Mouse (Mus musculus) hindbrain, embryonic 13.5 days (tissue): ENCODE measurements around the gene Nckap1l. TPM values are rescaled to one million over a fixed set of nuclear protein-coding genes. Genes with fewer than 3 reads are reported as not detected.

Source experiments
- ATAC-seq: fragments of 200-750 bp; cut with Nextera tagmentation; 2 replicates; pipeline ENCODE4 v1.8.0; 2017; ENCODE audit warnings: moderate TSS enrichment; ENCODE audit not compliant: low FRiP score
- H3K27ac ChIP-seq: fragments of 300-500 bp; sonication (generic); 2 replicates; pipeline ENCODE4 v1.5.1; 2015; ENCODE audit warnings: inconsistent platforms, mild to moderate bottlenecking, moderate library complexity
- H3K27me3 ChIP-seq: fragments of 300-500 bp; sonication (generic); 2 replicates; pipeline ENCODE4 v1.6.1; 2015; ENCODE audit warnings: mild to moderate bottlenecking, inconsistent platforms
- H3K36me3 ChIP-seq: fragments of 300-500 bp; sonication (generic); 2 replicates; pipeline ENCODE4 v1.6.1; 2015; ENCODE audit warnings: mild to moderate bottlenecking, inconsistent platforms
- H3K4me1 ChIP-seq: fragments of 300-500 bp; sonication (generic); replicated peaks from 2 replicates; pipeline ENCODE4 v1.6.1; 2015; ENCODE audit warnings: inconsistent platforms
- H3K4me2 ChIP-seq: fragments of 300-500 bp; sonication (generic); 2 replicates; pipeline ENCODE4 v1.6.1; 2015; ENCODE audit warnings: inconsistent platforms, mild to moderate bottlenecking, moderate library complexity
- H3K4me3 ChIP-seq: fragments of 300-500 bp; sonication (generic); 2 replicates; pipeline ENCODE4 v1.5.1; 2015; ENCODE audit warnings: mild to moderate bottlenecking, inconsistent platforms
- H3K9ac ChIP-seq: fragments of 300-500 bp; sonication (generic); 2 replicates; pipeline ENCODE4 v1.6.1; 2015; ENCODE audit warnings: mild to moderate bottlenecking, inconsistent platforms
- H3K9me3 ChIP-seq: fragments of 300-500 bp; sonication (generic); 2 replicates; pipeline ENCODE4 v1.6.1; 2016; ENCODE audit warnings: inconsistent platforms
- WGBS: fragments of 180-500 bp; shearing (Covaris S2); methylation state at CpG from one replicate; pipeline ENCODE4 v1.1.7; 2015; 5-methylcytosine and 5-hydroxymethylcytosine counted together
- polyA plus RNA-seq: library from polyadenylated mRNA; unstranded; fragments of >200 nt; fragmentation: Nextera tagmentation; extraction: Ambion mirVana; gene quantifications from 2 replicates; pipeline ENCODE4 v1.2.1, GENCODE M21; 2015

Gene Nckap1l
- polyA plus RNA-seq, 1 experiment from 2014 or later = 2.3 TPM

- Histone ChIP-seq H3K27me3 (0 out of 2 replicates have a peak, but pooled peaks cover 7% of the 10 kb centered on the region), H3K27ac (peak overlapping the region; percentile 88), H3K36me3 (no peaks in the 10 kb centered on the region), H3K4me2 (peak overlapping the region; percentile 79), H3K9ac (peak overlapping the region; percentile 93), H3K9me3 (no peaks in the 10 kb centered on the region), H3K4me3 (peak overlapping the region; percentile 71), H3K4me1 (peaks cover 57% of the 10 kb centered on the region)
- ATAC-seq = peak; percentile 81
- WGBS = under 1% methylated on average over 15 of the region's 15 CpGs
Observed at GRCm38 (mm10) chr15:103503251-103503600, 49.6 kb downstream of the Nckap1l start.

DNA sequence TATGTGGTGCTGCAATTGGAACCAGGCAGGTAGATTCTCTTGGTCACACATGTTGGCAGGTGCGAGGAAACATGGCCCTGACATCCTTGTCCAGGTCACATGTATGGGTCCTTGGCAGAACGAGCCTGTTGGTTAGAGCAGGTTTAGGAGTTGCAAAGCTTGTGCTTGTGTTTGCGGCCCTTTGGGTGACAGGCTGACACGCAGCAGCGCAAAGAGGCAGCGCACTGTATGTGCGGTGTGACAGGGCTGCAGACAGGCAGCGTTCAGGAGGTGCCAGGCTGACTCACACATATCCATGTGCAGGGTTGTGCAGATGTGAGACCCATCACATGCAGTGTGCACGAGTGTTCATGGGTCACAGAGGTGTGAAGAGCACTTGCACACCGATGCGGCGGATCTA, 50.1 kb downstream of the Nckap1l start:
- 0 out of 2 replicates have a peak, but pooled peaks cover 7% of the 10 kb centered on the region for H3K27me3 ChIP-seq
- WGBS = 39% methylated on average over 12 of the region's 12 CpGs
- ATAC-seq = peak; percentile 50
- H3K36me3 ChIP-seq = no peaks in the 10 kb centered on the region
- peak overlapping the region; percentile 71 for H3K4me3 ChIP-seq
- peak overlapping the region; percentile 88 for H3K27ac ChIP-seq
- H3K4me2 ChIP-seq = peak overlapping the region; percentile 79
- peak overlapping the region; percentile 93 for H3K9ac ChIP-seq
- peaks cover 56% of the 10 kb centered on the region for H3K4me1 ChIP-seq
- no peaks in the 10 kb centered on the region for H3K9me3 ChIP-seq

DNA sequence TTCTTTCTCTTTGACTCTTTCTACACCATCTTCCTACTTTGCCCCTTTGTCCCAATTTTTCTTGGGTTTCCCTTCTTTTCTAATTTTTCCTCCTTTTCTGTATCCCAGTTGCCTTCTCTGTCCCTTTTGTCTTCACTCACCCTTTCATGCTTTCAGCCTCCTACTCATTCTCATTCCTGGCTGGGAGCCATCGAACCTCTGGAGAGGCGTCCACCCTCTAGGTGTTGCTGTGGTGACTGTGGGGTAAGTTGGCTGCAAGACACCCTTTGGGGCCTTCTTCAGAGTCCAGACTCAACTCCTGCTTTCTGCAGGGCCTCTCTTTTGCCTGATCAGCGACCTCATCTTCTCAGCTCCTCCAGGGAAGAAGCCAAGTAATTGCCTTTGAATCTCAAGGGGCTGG, 55.7 kb downstream of the Nckap1l start:
- Histone ChIP-seq H3K9ac (no peak overlapping the region), H3K36me3 (no peaks in the 10 kb centered on the region), H3K27ac (0 out of 2 replicates have a peak overlapping the region, but pooled peaks have one; percentile 32), H3K4me1 (peaks cover 78% of the 10 kb centered on the region), H3K27me3 (no peaks in the 10 kb centered on the region), H3K4me3 (no peak overlapping the region), H3K9me3 (no peaks in the 10 kb centered on the region), H3K4me2 (no peak overlapping the region)
- WGBS = 60% methylated on average over 3 of the region's 3 CpGs
- no peak for ATAC-seq

DNA sequence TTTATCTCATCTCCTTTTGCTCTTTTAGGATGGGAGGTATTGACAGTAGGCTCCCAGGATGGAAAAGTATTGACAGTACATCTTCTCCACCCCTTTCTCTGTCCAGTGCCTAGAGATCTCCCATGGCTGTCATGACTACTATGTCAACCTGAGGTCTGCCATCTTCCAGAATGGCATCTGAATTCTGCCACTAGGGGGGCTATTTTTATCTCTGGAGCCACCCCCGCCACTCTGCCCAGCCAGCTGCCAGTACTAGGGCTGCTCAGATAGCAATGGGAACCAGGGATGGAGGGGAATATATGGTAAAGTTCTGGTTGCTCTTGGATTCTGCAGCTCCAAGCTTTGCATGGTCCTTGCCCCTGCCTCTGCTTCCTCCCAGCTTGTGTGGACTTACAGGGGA, 58.1 kb downstream of the Nckap1l start:
- no peak for ATAC-seq
- no peak overlapping the region for H3K4me2 ChIP-seq
- H3K4me3 ChIP-seq = no peak overlapping the region
- H3K9me3 ChIP-seq = no peaks in the 10 kb centered on the region
- no peaks in the 10 kb centered on the region for H3K27me3 ChIP-seq
- H3K9ac ChIP-seq = no peak overlapping the region
- H3K36me3 ChIP-seq = no peaks in the 10 kb centered on the region
- H3K4me1 ChIP-seq = peaks cover 78% of the 10 kb centered on the region
- WGBS = 75% methylated on average over 1 of the region's 1 CpGs
- no peak overlapping the region for H3K27ac ChIP-seq

DNA sequence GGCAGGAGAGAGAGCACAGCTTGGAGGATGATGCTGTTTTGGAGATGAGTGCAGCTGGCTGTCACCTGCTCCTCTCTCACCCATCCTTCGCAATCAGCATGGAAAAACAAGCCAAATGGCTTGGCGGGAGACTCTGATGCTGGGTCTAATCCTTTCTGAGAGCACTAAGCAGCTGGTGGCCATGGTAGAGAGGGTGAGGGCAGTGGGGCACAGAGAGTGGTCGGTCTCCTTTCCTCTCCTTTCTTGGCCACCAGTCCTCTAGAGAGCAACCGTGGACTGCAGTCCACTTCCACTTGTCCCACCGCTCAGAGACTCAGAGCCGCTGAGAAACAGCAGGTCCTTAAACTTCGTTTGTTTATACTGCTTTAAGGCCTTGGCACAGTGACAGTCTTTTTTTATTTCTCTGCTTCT, 60.0 kb downstream of the Nckap1l start:
- Histone ChIP-seq H3K36me3 (no peaks in the 10 kb centered on the region), H3K4me3 (peak overlapping the region; percentile 35; the same call in 1 of the 2 replicates), H3K9me3 (no peaks in the 10 kb centered on the region), H3K4me2 (peak overlapping the region; percentile 55), H3K4me1 (peaks cover 76% of the 10 kb centered on the region), H3K9ac (no peak overlapping the region), H3K27me3 (no peaks in the 10 kb centered on the region), H3K27ac (peak overlapping the region; percentile 89)
- ATAC-seq = peak; percentile 46
- 8% methylated on average over 7 of the region's 7 CpGs for WGBS

DNA sequence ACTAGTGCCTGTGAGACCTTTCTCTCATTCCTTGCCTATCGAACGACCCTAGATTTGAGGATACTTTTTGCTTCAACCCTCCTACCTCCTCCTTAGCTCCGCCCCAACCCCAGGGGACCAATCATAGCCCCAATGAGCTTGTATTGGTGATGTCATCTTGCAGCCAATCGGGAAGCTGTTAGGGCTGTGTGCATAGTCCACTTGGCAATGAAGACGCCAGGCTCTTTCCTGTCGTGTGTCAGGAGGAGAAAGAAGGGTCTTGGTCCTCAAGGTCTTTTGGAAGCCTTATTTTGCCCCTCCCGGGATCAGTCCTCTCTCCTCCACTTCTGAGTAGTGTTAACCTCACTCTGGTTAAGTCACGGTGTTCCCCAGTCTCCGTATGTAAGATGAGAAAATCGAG, 60.5 kb downstream of the Nckap1l start:
- H3K27ac ChIP-seq = peak overlapping the region; percentile 89
- peak overlapping the region; percentile 70 for H3K9ac ChIP-seq
- H3K36me3 ChIP-seq = no peaks in the 10 kb centered on the region
- peak; percentile 91 for ATAC-seq
- H3K4me2 ChIP-seq = peak overlapping the region; percentile 55
- no peaks in the 10 kb centered on the region for H3K27me3 ChIP-seq
- peak overlapping the region; percentile 35 for H3K4me3 ChIP-seq
- H3K4me1 ChIP-seq = peaks cover 77% of the 10 kb centered on the region
- no peaks in the 10 kb centered on the region for H3K9me3 ChIP-seq
- WGBS = 3% methylated on average over 10 of the region's 10 CpGs

DNA sequence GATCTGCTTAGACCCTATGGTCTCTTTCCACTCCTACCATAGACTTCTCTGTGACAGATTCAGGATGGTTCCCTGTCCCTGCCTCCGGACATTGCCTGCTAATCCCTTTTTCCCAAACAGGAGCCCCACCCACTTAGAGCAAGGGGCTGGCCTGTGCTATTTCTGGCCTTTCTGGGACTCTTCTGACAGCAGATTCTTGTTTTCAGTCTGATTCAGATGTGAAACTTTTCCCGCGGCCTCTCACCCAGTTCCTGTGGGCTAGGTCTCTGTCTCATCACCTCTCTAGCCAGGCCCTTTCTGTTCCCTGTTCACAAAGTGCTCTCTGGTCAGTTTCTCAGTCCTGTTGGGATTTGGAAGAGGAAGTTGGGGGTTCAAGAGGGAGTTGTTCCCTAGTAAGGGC, 61.3 kb downstream of the Nckap1l start:
- Histone ChIP-seq H3K9me3 (no peaks in the 10 kb centered on the region), H3K36me3 (no peaks in the 10 kb centered on the region), H3K27me3 (no peaks in the 10 kb centered on the region), H3K9ac (peak overlapping the region; percentile 70), H3K27ac (peak overlapping the region; percentile 89), H3K4me3 (peak overlapping the region; percentile 35), H3K4me2 (peak overlapping the region; percentile 55), H3K4me1 (peaks cover 77% of the 10 kb centered on the region)
- 44% methylated on average over 3 of the region's 3 CpGs for WGBS
- ATAC-seq = no peak

- WGBS = 0% methylated on average over 4 of the region's 5 CpGs
- ATAC-seq = peak; percentile 74
- H3K4me1 ChIP-seq = peaks cover 83% of the 10 kb centered on the region
- H3K4me2 ChIP-seq = peak overlapping the region; percentile 40; the same call in 1 of the 2 replicates
- H3K36me3 ChIP-seq = peaks cover 15% of the 10 kb centered on the region
- no peaks in the 10 kb centered on the region for H3K9me3 ChIP-seq
- H3K27ac ChIP-seq = peak overlapping the region; percentile 95
- no peak overlapping the region for H3K4me3 ChIP-seq
- no peaks in the 10 kb centered on the region for H3K27me3 ChIP-seq
- H3K9ac ChIP-seq = peak overlapping the region; percentile 6
Observed at GRCm38 (mm10) chr15:103518600-103519385, 65.2 kb downstream of the Nckap1l start.

DNA sequence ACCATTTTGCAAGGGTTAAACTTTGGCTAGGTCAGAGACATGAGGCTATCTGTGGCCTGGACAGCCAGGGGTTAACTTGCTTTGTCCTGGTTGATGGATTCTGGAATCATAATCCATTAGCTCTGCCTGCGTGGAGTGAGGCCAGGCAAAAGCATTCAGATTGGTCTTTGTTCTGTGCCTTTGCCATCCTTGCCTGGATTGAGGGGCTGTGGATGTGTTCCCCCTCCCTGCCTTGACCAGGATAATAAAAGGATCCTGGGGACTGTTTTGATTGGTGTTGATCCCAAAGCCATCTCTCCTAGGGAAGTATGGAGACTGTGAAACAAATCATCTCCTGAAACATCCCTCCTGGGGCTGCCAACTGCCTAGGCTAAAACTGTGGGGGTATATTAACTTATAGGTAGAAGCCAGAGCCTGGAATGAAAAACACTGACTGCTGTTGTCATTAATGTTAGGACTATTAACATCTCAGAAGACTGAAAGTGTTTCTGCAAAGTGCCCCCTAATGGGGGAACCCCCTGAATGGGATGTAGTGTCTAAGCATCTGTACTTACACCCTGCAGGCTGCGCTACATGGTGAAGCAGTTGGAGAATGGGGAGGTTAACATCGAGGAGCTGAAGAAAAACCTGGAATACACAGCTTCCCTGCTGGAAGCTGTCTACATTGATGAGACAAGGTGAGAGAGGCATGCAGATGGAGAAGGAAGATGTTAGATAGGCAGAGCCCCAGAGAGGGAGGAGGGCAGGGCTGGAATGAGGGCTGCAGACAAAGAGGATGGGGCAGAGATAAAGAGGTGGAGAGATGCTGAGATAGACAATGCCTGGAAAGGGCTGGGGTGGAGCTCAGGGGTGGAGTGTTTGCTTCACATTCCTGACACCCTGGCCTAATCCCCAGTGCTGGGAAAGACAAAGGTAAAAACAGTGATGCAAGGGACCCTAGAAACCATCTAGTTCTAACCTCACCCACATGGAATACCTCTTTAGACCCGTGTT, 66.1 kb downstream of the Nckap1l start:
- ATAC-seq = peak; percentile 72
- Histone ChIP-seq H3K4me1 (peaks cover 76% of the 10 kb centered on the region), H3K36me3 (peaks cover 23% of the 10 kb centered on the region), H3K4me3 (no peak overlapping the region), H3K9ac (peak overlapping the region; percentile 60), H3K4me2 (peak overlapping the region; percentile 40), H3K27ac (peak overlapping the region; percentile 95), H3K9me3 (no peaks in the 10 kb centered on the region), H3K27me3 (no peaks in the 10 kb centered on the region)
- 9% methylated on average over 4 of the region's 4 CpGs for WGBS

- H3K4me1 ChIP-seq = peaks cover 52% of the 10 kb centered on the region
- H3K4me2 ChIP-seq = no peak overlapping the region
- H3K27ac ChIP-seq = peak overlapping the region; percentile 27; the same call in 1 of the 2 replicates
- no peaks in the 10 kb centered on the region for H3K27me3 ChIP-seq
- no peak for ATAC-seq
- no peaks in the 10 kb centered on the region for H3K9me3 ChIP-seq
- no peak overlapping the region for H3K9ac ChIP-seq
- no peak overlapping the region for H3K4me3 ChIP-seq
- peaks cover 52% of the 10 kb centered on the region for H3K36me3 ChIP-seq
- WGBS = 68% methylated on average over 3 of the region's 3 CpGs
Observed at GRCm38 (mm10) chr15:103522458-103523099, 69.0 kb downstream of the Nckap1l start.

GRCm38 (mm10) chr15:103523156-103523555, 69.6 kb downstream of the Nckap1l start:
- peaks cover 46% of the 10 kb centered on the region for H3K4me1 ChIP-seq
- no peak overlapping the region for H3K4me3 ChIP-seq
- H3K27ac ChIP-seq = peak overlapping the region; percentile 27; the same call in 1 of the 2 replicates
- WGBS = 30% methylated on average over 3 of the region's 3 CpGs
- no peaks in the 10 kb centered on the region for H3K27me3 ChIP-seq
- no peaks in the 10 kb centered on the region for H3K9me3 ChIP-seq
- peaks cover 58% of the 10 kb centered on the region for H3K36me3 ChIP-seq
- H3K9ac ChIP-seq = no peak overlapping the region
- no peak overlapping the region for H3K4me2 ChIP-seq
- ATAC-seq = no peak
